Mouse (Mus musculus) megakaryocyte, embryonic 14.5 days (primary cell): ENCODE data around the gene Fto.

Experiments used
- FLI1 ChIP-seq: IDR thresholded peaks from 2 replicates; pipeline ENCODE4 v1.6.1; 2012; ENCODE audit warnings: low read length, inconsistent platforms, mixed read lengths
- GATA1 ChIP-seq: IDR thresholded peaks from 3 replicates; pipeline ENCODE4 v1.6.1; 2012; ENCODE audit warnings: mixed read lengths, low read length, inconsistent platforms, borderline replicate concordance

DNA sequence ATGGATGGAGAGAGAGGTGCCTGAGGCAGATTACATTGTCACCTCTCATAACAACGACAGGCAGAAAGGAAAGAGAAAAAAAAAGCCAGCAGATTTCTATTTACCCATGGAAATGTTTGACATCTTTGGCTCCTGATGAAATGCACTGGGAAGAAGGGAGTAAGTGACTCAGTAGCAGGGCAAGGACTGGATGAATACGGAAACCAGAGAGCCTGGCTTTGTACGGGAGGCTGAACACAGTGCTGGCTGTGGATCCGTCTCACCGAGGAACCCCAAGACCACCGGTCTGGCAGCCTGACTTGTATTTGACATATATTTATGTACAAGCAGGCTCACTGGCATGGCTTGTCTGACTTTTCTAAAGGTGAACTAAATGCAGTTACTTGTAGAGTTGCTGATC, 34.3 kb downstream of the Fto start:
- no peak for TF ChIP-seq GATA1
- TF ChIP-seq FLI1, result no peak
